Mouse (Mus musculus): ENCODE measurements at regions not wholly inside any gene's neighbourhood (a gene's known extent, or its start where the extent isn't known, plus 50 kb on each side); places are given as distances from the start of the nearest gene placed in this dataset.

DNA sequence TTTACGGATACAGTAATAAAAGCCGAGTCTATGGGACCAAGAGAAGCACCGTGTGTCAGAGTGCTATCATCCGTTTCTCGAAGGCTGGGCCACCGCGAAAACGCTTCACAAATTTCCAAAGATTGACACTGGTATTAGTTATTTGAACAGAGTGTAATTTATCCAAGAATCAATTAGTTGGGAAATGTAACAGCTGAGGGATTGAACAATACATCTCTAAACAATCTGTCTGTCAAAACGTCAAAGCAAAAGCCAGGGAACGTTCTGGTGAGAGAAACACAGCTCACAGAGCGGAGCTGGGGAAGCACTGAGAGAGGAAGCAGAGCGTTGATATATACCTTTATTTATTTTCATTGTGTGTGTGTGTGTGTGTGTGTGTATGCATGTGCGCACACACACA lies 498.1 kb upstream of the Fam19a5 start:
- no peak overlapping the region for H3K4me2 ChIP-seq (replicated peaks; ENCODE audit: low read depth, low read length)
- WGBS = 56% methylated on average over 13 of the region's 13 CpGs
- no peak for ATAC-seq (ENCODE audit: insufficient number of reproducible peaks, insufficient read depth, low FRiP score, low read depth)
- no peak overlapping the region for H3K4me3 ChIP-seq (ENCODE audit: low read depth, low read length)
- H3K9ac ChIP-seq (replicated peaks; ENCODE audit: low read depth, low read length) = no peak overlapping the region
- no peaks in the 10 kb centered on the region for H3K9me3 ChIP-seq (ENCODE audit: control insufficient read depth, low read depth, low read length)
- H3K36me3 ChIP-seq (ENCODE audit: control insufficient read depth, insufficient read depth, low read length) = no peaks in the 10 kb centered on the region
- no peak overlapping the region for H3K27ac ChIP-seq (ENCODE audit: low read length)
- H3K27me3 ChIP-seq (ENCODE audit: control insufficient read depth, insufficient read depth, low read length) = no peaks in the 10 kb centered on the region
- H3K4me1 ChIP-seq (ENCODE audit: control insufficient read depth, insufficient read depth, low read length) = no peaks in the 10 kb centered on the region

GRCm38 (mm10) chr15:87054186-87054585 lies 489.9 kb upstream of the Fam19a5 start:
- H3K9me3 ChIP-seq (ENCODE audit: control insufficient read depth, low read depth, low read length) = no peaks in the 10 kb centered on the region
- no peak overlapping the region for H3K27ac ChIP-seq (ENCODE audit: low read length)
- WGBS = 73% methylated on average over 12 of the region's 12 CpGs
- H3K4me2 ChIP-seq (replicated peaks; ENCODE audit: low read depth, low read length) = no peak overlapping the region
- no peak overlapping the region for H3K4me3 ChIP-seq (ENCODE audit: low read depth, low read length)
- no peaks in the 10 kb centered on the region for H3K36me3 ChIP-seq (ENCODE audit: control insufficient read depth, insufficient read depth, low read length)
- H3K27me3 ChIP-seq (ENCODE audit: control insufficient read depth, insufficient read depth, low read length) = no peaks in the 10 kb centered on the region
- no peak overlapping the region for H3K9ac ChIP-seq (replicated peaks; ENCODE audit: low read depth, low read length)
- no peak for ATAC-seq (ENCODE audit: insufficient number of reproducible peaks, insufficient read depth, low FRiP score, low read depth)
- H3K4me1 ChIP-seq (ENCODE audit: control insufficient read depth, insufficient read depth, low read length) = no peaks in the 10 kb centered on the region

DNA sequence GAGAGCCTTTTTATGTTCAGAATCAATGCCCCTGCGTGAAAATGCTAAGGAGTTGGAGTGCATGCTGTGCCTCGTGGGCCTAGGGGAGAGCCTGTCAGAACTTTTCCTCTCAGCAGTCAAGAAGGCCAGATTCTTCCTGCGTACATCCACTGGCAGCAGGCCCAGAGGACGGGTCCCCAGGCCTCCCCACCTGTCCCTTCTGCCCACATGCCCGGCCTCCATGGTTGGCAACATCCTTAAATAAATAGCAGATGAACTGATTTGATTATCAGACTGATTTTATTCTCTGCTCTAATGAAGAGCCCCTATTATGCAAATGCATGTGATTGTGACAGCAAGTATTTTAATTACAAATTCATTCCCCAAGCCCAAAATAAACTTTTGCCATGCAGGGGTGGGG lies 479.2 kb upstream of the Fam19a5 start:
- H3K36me3 ChIP-seq (ENCODE audit: control insufficient read depth, insufficient read depth, low read length) = no peaks in the 10 kb centered on the region
- H3K27ac ChIP-seq (ENCODE audit: low read length) = no peak overlapping the region
- H3K27me3 ChIP-seq (ENCODE audit: control insufficient read depth, insufficient read depth, low read length) = no peaks in the 10 kb centered on the region
- WGBS = 64% methylated on average over 5 of the region's 5 CpGs
- H3K4me3 ChIP-seq (ENCODE audit: low read depth, low read length) = no peak overlapping the region
- no peaks in the 10 kb centered on the region for H3K9me3 ChIP-seq (ENCODE audit: control insufficient read depth, low read depth, low read length)
- no peak overlapping the region for H3K4me2 ChIP-seq (replicated peaks; ENCODE audit: low read depth, low read length)
- ATAC-seq (ENCODE audit: insufficient number of reproducible peaks, insufficient read depth, low FRiP score, low read depth) = no peak
- H3K4me1 ChIP-seq (ENCODE audit: control insufficient read depth, insufficient read depth, low read length) = no peaks in the 10 kb centered on the region
- no peak overlapping the region for H3K9ac ChIP-seq (replicated peaks; ENCODE audit: low read depth, low read length)

DNA sequence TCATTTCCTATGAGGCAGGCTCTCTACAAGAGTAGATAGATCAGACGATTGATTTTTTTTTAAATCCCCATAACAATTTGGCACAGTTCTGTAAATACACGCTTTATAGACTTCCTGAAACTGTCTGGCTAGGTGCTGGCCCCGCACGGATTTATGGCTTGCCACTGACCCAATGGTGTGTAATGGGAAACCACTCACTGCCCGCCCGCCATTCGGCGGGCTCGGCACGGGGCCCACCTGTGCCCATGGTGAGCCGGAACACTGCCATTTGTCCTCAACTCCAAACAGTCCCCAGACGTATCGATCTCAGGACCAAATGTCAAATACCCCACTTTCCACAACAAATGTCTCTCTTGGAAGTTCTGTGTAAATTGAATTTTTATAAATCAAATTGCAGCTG lies 475.8 kb upstream of the Fam19a5 start:
- Histone ChIP-seq H3K36me3 (ENCODE audit: control insufficient read depth, insufficient read depth, low read length) (no peaks in the 10 kb centered on the region), H3K27me3 (ENCODE audit: control insufficient read depth, insufficient read depth, low read length) (no peaks in the 10 kb centered on the region), H3K9ac (replicated peaks; ENCODE audit: low read depth, low read length) (no peak overlapping the region), H3K9me3 (ENCODE audit: control insufficient read depth, low read depth, low read length) (no peaks in the 10 kb centered on the region), H3K27ac (ENCODE audit: low read length) (no peak overlapping the region), H3K4me1 (ENCODE audit: control insufficient read depth, insufficient read depth, low read length) (no peaks in the 10 kb centered on the region), H3K4me3 (ENCODE audit: low read depth, low read length) (no peak overlapping the region), H3K4me2 (replicated peaks; ENCODE audit: low read depth, low read length) (0 out of 2 replicates have a peak overlapping the region, but pooled peaks have one; percentile 5)
- 46% methylated on average over 13 of the region's 13 CpGs for WGBS
- ATAC-seq (ENCODE audit: insufficient number of reproducible peaks, insufficient read depth, low FRiP score, low read depth) = no peak

DNA sequence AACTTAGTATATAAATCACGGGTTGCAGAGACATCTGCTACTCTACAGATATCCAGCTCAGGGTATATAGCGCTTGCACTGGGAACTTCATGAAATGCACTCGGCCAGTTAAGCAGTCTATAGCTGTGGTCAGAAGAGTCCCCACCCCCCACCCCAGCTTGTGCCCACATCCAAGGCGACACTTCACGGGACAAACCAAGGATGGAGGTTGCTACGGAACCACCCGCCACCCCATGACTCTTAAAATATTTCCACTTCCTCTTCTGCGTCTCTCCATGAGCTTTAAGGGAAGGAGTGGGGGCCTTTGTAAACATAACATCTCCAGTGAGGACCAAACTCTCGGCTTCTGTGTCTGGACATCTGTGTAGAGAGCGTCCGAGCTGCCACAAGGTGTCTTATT lies 469.5 kb upstream of the Fam19a5 start:
- Histone ChIP-seq H3K36me3 (ENCODE audit: control insufficient read depth, insufficient read depth, low read length) (no peaks in the 10 kb centered on the region), H3K9me3 (ENCODE audit: control insufficient read depth, low read depth, low read length) (no peaks in the 10 kb centered on the region), H3K27me3 (ENCODE audit: control insufficient read depth, insufficient read depth, low read length) (no peaks in the 10 kb centered on the region), H3K4me2 (replicated peaks; ENCODE audit: low read depth, low read length) (no peak overlapping the region), H3K9ac (replicated peaks; ENCODE audit: low read depth, low read length) (no peak overlapping the region), H3K27ac (ENCODE audit: low read length) (no peak overlapping the region), H3K4me1 (ENCODE audit: control insufficient read depth, insufficient read depth, low read length) (no peaks in the 10 kb centered on the region), H3K4me3 (ENCODE audit: low read depth, low read length) (no peak overlapping the region)
- no peak for ATAC-seq (ENCODE audit: insufficient number of reproducible peaks, insufficient read depth, low FRiP score, low read depth)
- WGBS = 78% methylated on average over 11 of the region's 11 CpGs

DNA sequence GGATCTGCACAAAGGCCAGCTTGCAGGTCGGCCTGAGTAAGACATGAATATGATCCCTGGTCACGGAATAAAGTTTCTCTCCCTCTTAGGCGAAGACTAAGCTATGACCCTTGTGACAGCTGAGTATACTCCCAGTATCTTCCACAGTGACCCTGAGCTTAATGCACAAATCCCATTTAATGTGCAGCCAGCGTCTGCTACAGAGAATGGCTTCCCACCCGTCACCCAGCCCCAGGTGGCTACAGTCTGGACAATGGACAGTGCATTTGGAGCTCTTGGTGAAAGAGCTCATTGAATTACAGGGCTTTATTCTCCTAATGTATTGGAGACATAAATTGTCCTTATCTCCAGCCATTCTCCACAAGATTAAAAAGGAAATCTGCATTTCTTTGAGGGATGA lies 454.3 kb upstream of the Fam19a5 start:
- ATAC-seq (ENCODE audit: insufficient number of reproducible peaks, insufficient read depth, low FRiP score, low read depth) = no peak
- Histone ChIP-seq H3K36me3 (ENCODE audit: control insufficient read depth, insufficient read depth, low read length) (no peaks in the 10 kb centered on the region), H3K9ac (replicated peaks; ENCODE audit: low read depth, low read length) (no peak overlapping the region), H3K27ac (ENCODE audit: low read length) (no peak overlapping the region), H3K4me2 (replicated peaks; ENCODE audit: low read depth, low read length) (no peak overlapping the region), H3K9me3 (ENCODE audit: control insufficient read depth, low read depth, low read length) (no peaks in the 10 kb centered on the region), H3K4me1 (ENCODE audit: control insufficient read depth, insufficient read depth, low read length) (no peaks in the 10 kb centered on the region), H3K27me3 (ENCODE audit: control insufficient read depth, insufficient read depth, low read length) (no peaks in the 10 kb centered on the region), H3K4me3 (ENCODE audit: low read depth, low read length) (no peak overlapping the region)
- 64% methylated on average over 5 of the region's 5 CpGs for WGBS

- 46% methylated on average over 7 of the region's 7 CpGs for WGBS
- Histone ChIP-seq H3K9me3 (ENCODE audit: control insufficient read depth, low read depth, low read length) (no peaks in the 10 kb centered on the region), H3K27me3 (ENCODE audit: control insufficient read depth, insufficient read depth, low read length) (no peaks in the 10 kb centered on the region), H3K27ac (ENCODE audit: low read length) (no peak overlapping the region), H3K4me2 (replicated peaks; ENCODE audit: low read depth, low read length) (no peak overlapping the region), H3K4me3 (ENCODE audit: low read depth, low read length) (no peak overlapping the region), H3K9ac (replicated peaks; ENCODE audit: low read depth, low read length) (no peak overlapping the region), H3K4me1 (ENCODE audit: control insufficient read depth, insufficient read depth, low read length) (no peaks in the 10 kb centered on the region), H3K36me3 (ENCODE audit: control insufficient read depth, insufficient read depth, low read length) (no peaks in the 10 kb centered on the region)
- ATAC-seq (ENCODE audit: insufficient number of reproducible peaks, insufficient read depth, low FRiP score, low read depth) = no peak
Measured at GRCm38 (mm10) chr15:87091048-87091777, 452.9 kb upstream of the Fam19a5 start.

DNA sequence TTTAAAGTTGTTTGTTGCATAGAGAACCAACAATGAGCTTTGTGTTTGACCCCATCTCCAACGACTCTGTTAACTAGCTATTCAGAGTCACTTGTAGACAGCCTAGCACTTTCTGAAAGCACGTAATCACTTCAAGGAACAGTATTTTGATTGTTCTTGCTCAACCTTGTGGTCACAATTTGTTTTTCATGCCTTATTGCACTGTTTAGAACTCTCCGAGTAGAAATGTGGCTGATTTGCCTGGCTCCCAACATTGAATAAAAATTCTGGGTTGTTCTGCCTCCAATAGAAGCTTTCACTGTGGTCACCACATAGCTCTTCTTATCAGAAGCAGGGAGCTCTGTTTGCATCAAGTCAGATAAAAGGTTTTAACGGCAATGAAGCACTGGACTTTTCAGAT lies 446.9 kb upstream of the Fam19a5 start:
- no peak overlapping the region for H3K9ac ChIP-seq (replicated peaks; ENCODE audit: low read depth, low read length)
- H3K36me3 ChIP-seq (ENCODE audit: control insufficient read depth, insufficient read depth, low read length) = no peaks in the 10 kb centered on the region
- no peak for ATAC-seq (ENCODE audit: insufficient number of reproducible peaks, insufficient read depth, low FRiP score, low read depth)
- 73% methylated on average over 4 of the region's 4 CpGs for WGBS
- no peak overlapping the region for H3K27ac ChIP-seq (ENCODE audit: low read length)
- no peak overlapping the region for H3K4me3 ChIP-seq (ENCODE audit: low read depth, low read length)
- no peaks in the 10 kb centered on the region for H3K27me3 ChIP-seq (ENCODE audit: control insufficient read depth, insufficient read depth, low read length)
- H3K4me2 ChIP-seq (replicated peaks; ENCODE audit: low read depth, low read length) = no peak overlapping the region
- no peaks in the 10 kb centered on the region for H3K4me1 ChIP-seq (ENCODE audit: control insufficient read depth, insufficient read depth, low read length)
- no peaks in the 10 kb centered on the region for H3K9me3 ChIP-seq (ENCODE audit: control insufficient read depth, low read depth, low read length)

DNA sequence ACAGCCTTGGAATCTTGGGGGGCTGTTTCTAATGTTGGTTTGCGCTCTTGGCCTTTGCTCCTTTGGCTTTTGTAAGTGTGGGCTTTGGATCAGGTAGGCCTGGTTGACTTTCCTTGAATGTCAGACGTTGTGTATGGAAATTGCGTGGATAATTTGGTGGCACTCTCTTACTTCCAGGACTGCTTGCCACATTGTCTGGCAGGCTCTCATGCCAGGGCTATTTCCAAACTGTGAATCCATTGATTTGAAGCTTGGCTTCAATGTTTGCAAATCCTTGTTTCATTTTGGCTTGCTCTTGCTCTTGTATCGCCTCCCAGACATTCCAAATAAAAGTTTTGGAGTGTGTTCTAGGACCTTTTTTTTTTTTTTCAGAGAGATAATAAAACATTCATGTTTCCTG lies 443.0 kb upstream of the Fam19a5 start:
- Histone ChIP-seq H3K27ac (ENCODE audit: low read length) (no peak overlapping the region), H3K36me3 (ENCODE audit: control insufficient read depth, insufficient read depth, low read length) (no peaks in the 10 kb centered on the region), H3K4me2 (replicated peaks; ENCODE audit: low read depth, low read length) (no peak overlapping the region), H3K9ac (replicated peaks; ENCODE audit: low read depth, low read length) (no peak overlapping the region), H3K27me3 (ENCODE audit: control insufficient read depth, insufficient read depth, low read length) (no peaks in the 10 kb centered on the region), H3K9me3 (ENCODE audit: control insufficient read depth, low read depth, low read length) (no peaks in the 10 kb centered on the region), H3K4me3 (ENCODE audit: low read depth, low read length) (no peak overlapping the region), H3K4me1 (ENCODE audit: control insufficient read depth, insufficient read depth, low read length) (no peaks in the 10 kb centered on the region)
- no peak for ATAC-seq (ENCODE audit: insufficient number of reproducible peaks, insufficient read depth, low FRiP score, low read depth)
- WGBS = 86% methylated on average over 4 of the region's 4 CpGs
